Mouse (Mus musculus): ENCODE results near the gene Ell. TPM values are rescaled to one million over a fixed set of nuclear protein-coding genes. Genes with fewer than 3 reads are reported as not detected.

Gene Ell
- polyA plus RNA-seq, 1 experiment from 2014 or later: 18.8 TPM

DNA sequence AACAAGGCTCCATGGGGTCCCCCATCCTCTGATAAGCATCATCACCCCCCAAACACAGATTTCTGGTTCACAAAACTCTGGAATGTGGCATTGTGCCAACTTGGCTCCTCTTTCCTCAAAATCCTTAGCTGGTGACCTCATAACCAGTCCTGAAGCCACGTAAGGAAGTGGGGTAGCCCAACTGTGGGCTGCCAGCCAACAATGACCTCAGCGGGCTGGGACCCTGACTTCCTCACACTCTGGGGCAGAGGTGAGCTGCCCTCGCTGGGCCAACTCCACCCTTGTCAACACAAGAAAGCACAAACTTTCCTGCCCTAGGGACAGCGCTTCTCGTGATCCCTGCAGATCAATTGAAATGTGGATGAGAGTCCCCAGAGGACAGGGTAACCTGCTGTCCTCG is 94.8 kb downstream of the Ell start:
- Histone ChIP-seq H3K9me3 (no peaks in the 10 kb centered on the region), H3K4me1 (peaks cover 30% of the 10 kb centered on the region), H3K4me2 (no peak overlapping the region), H3K27me3 (peaks cover 27% of the 10 kb centered on the region), H3K4me3 (replicated peaks) (no peak overlapping the region), H3K36me3 (replicated peaks) (no peaks in the 10 kb centered on the region), H3K9ac (no peak overlapping the region), H3K27ac (no peak overlapping the region)
- WGBS: 69% methylated on average over 6 of the region's 6 CpGs
- ATAC-seq (ENCODE audit: low FRiP score): no peak

DNA sequence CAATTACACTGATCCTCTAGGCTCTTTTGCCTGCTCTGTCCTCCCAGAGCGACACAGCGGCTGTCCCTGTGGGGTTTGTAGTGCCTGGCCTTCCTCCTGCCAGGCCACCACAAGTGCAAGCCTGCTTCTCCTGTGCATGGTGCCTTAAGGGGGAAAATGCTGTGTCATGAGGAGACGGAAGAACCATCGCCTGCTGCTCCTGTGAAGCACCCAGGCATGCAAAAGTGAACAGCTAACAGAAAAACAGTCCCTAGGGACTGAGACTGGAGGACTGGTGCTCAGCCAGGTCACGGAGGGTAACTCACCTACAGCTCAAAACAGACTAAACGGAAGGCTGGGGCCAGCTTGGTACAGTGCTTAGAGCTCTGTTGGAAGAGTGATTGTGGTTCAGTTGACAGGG is 96.3 kb downstream of the Ell start:
- H3K27ac ChIP-seq: no peak overlapping the region
- no peak for ATAC-seq (ENCODE audit: low FRiP score)
- 79% methylated on average over 6 of the region's 6 CpGs for whole genome bisulfite sequencing

DNA sequence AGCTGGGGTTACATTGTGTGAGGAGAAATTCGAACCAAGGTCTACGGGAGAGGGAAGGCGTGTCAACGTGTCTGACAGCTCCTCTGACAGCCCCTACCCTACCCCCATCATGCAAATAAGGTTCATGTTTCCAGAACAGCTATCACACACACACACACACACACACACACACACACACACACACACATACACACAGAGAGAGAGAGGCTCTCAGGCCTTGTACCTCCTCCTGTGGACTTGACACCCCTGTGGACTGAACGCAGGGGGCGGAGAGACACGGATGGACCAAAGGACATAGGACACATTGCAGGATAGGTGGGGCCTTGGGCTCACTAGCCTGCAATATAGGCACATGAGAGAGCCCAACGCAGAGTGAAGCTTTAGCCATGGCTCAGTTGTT is 97.6 kb downstream of the Ell start:
- ATAC-seq (ENCODE audit: low FRiP score): no peak
- Histone ChIP-seq H3K27me3 (peaks cover 15% of the 10 kb centered on the region; the same call in 1 of the 2 replicates), H3K4me3 (replicated peaks) (no peak overlapping the region), H3K36me3 (replicated peaks) (no peaks in the 10 kb centered on the region), H3K4me1 (peaks cover 8% of the 10 kb centered on the region), H3K27ac (no peak overlapping the region), H3K4me2 (no peak overlapping the region), H3K9me3 (no peaks in the 10 kb centered on the region), H3K9ac (no peak overlapping the region)
- WGBS: 69% methylated on average over 8 of the region's 8 CpGs

More for the DNA sequence above, 96.3 kb downstream of the Ell start:
- Histone ChIP-seq H3K4me1 (peaks cover 16% of the 10 kb centered on the region), H3K9me3 (no peaks in the 10 kb centered on the region), H3K4me2 (no peak overlapping the region), H3K27me3 (peaks cover 27% of the 10 kb centered on the region), H3K9ac (no peak overlapping the region), H3K4me3 (replicated peaks) (no peak overlapping the region), H3K36me3 (replicated peaks) (no peaks in the 10 kb centered on the region)

DNA sequence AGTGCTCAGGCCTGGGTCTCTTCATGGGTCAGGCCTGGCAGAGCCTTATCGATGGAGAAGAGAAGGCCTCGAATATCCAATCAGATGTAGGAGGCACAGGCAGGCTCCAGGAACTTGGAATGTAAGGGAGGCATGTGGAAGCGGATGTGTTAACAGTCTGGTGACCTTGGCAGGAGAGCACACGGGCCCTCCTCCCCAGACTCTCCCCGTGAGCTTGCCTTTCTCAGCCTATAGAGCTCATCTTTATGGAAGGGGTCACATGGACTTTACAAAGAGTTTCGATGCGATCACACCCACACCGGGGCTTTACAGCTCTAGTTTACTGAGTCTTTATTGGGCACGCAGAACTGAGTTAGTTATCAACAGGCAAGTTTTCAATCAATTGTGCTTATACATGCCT is 99.5 kb downstream of the Ell start:
- Histone ChIP-seq H3K36me3 (replicated peaks) (no peaks in the 10 kb centered on the region), H3K9me3 (no peaks in the 10 kb centered on the region), H3K27ac (no peak overlapping the region), H3K27me3 (0 out of 2 replicates have a peak, but pooled peaks cover 5% of the 10 kb centered on the region), H3K4me3 (replicated peaks) (no peak overlapping the region), H3K4me2 (no peak overlapping the region), H3K4me1 (peaks cover 8% of the 10 kb centered on the region), H3K9ac (no peak overlapping the region)
- WGBS: 79% methylated on average over 9 of the region's 9 CpGs
- no peak for ATAC-seq (ENCODE audit: low FRiP score)

Other genes with a start within 250 kb of the Ell start
- 54.0 and 54.2 TPM in 2 replicates for gene Ddx49, start 237.0 kb upstream of the Ell start, polyA plus RNA-seq (2016; fragmentation: Nextera tagmentation; extraction: Ambion mirVana)
- gene Cope, start 236.9 kb upstream of the Ell start, polyA plus RNA-seq (2016; fragmentation: Nextera tagmentation; extraction: Ambion mirVana): 217 and 229 TPM in 2 replicates
- gene Cers1, start 223.7 kb upstream of the Ell start, polyA plus RNA-seq (2016; fragmentation: Nextera tagmentation; extraction: Ambion mirVana): 14.9 and 16.2 TPM in 2 replicates
- 1.8 and 4.2 TPM in 2 replicates for gene Gdf1, start 209.6 kb upstream of the Ell start, polyA plus RNA-seq (2016; fragmentation: Nextera tagmentation; extraction: Ambion mirVana)
- 26.9 and 29.5 TPM in 2 replicates for gene Upf1, start 186.2 kb upstream of the Ell start, polyA plus RNA-seq (2016; fragmentation: Nextera tagmentation; extraction: Ambion mirVana)
- 0.08 and 0.34 TPM in 2 replicates for gene Comp, start 165.9 kb upstream of the Ell start, polyA plus RNA-seq (2016; fragmentation: Nextera tagmentation; extraction: Ambion mirVana)
- 18.3 and 22.0 TPM in 2 replicates for gene Crtc1, start 99.9 kb upstream of the Ell start, polyA plus RNA-seq (2016; fragmentation: Nextera tagmentation; extraction: Ambion mirVana)
- 18.3 and 18.6 TPM in 2 replicates for gene Klhl26, start 62.5 kb upstream of the Ell start, polyA plus RNA-seq (2016; fragmentation: Nextera tagmentation; extraction: Ambion mirVana)
- 17.0 and 17.6 TPM in 2 replicates for gene Tmem59l, start 52.1 kb upstream of the Ell start, polyA plus RNA-seq (2016; fragmentation: Nextera tagmentation; extraction: Ambion mirVana)
- 1.6 and 2.8 TPM in 2 replicates for gene Crlf1, start 46.3 kb upstream of the Ell start, polyA plus RNA-seq (2016; fragmentation: Nextera tagmentation; extraction: Ambion mirVana)
- gene Rex1bd, start 32.7 kb upstream of the Ell start, polyA plus RNA-seq (2016; fragmentation: Nextera tagmentation; extraction: Ambion mirVana): 126 and 127 TPM in 2 replicates
- 692 and 734 TPM in 2 replicates for gene Uba52, start 28.7 kb upstream of the Ell start, polyA plus RNA-seq (2016; fragmentation: Nextera tagmentation; extraction: Ambion mirVana)
- 309 and 314 TPM in 2 replicates for gene Fkbp8, start 11.7 kb upstream of the Ell start, polyA plus RNA-seq (2016; fragmentation: Nextera tagmentation; extraction: Ambion mirVana)
- 45.6 and 50.8 TPM in 2 replicates for gene Kxd1, start 11.5 kb upstream of the Ell start, polyA plus RNA-seq (2016; fragmentation: Nextera tagmentation; extraction: Ambion mirVana)
- gene Isyna1, start 54.9 kb downstream of the Ell start, polyA plus RNA-seq (2016; fragmentation: Nextera tagmentation; extraction: Ambion mirVana): 101 and 107 TPM in 2 replicates
- 97.4 and 106 TPM in 2 replicates for gene Ssbp4, start 69.4 kb downstream of the Ell start, polyA plus RNA-seq (2016; fragmentation: Nextera tagmentation; extraction: Ambion mirVana)
- 0.31 and 0.45 TPM in 2 replicates for gene Lrrc25, start 76.7 kb downstream of the Ell start, polyA plus RNA-seq (2016; fragmentation: Nextera tagmentation; extraction: Ambion mirVana)
- 0.14 TPM in 1 of 2 replicates, not detected in the other for gene Gdf15, start 93.0 kb downstream of the Ell start, polyA plus RNA-seq (2016; fragmentation: Nextera tagmentation; extraction: Ambion mirVana)
- gene Pgpep1, start 120.9 kb downstream of the Ell start, polyA plus RNA-seq (2016; fragmentation: Nextera tagmentation; extraction: Ambion mirVana): 69.3 and 70.4 TPM in 2 replicates
- gene Lsm4, start 133.8 kb downstream of the Ell start, polyA plus RNA-seq (2016; fragmentation: Nextera tagmentation; extraction: Ambion mirVana): 259 and 275 TPM in 2 replicates
- 153 and 165 TPM in 2 replicates for gene Jund, start 159.5 kb downstream of the Ell start, polyA plus RNA-seq (2016; fragmentation: Nextera tagmentation; extraction: Ambion mirVana)
- gene Iqcn, start 164.0 kb downstream of the Ell start, polyA plus RNA-seq (2016; fragmentation: Nextera tagmentation; extraction: Ambion mirVana): 0.04 and 0.10 TPM in 2 replicates
- not detected in 2 replicates for gene Gm3336, start 179.1 kb downstream of the Ell start, polyA plus RNA-seq (2016; fragmentation: Nextera tagmentation; extraction: Ambion mirVana)
- gene Pde4c, start 184.3 kb downstream of the Ell start, polyA plus RNA-seq (2016; fragmentation: Nextera tagmentation; extraction: Ambion mirVana): 0.14 and 0.17 TPM in 2 replicates
- gene Rab3a, start 215.2 kb downstream of the Ell start, polyA plus RNA-seq (2016; fragmentation: Nextera tagmentation; extraction: Ambion mirVana): 87.8 and 95.4 TPM in 2 replicates
- 33.2 and 34.5 TPM in 2 replicates for gene Mpv17l2, start 221.5 kb downstream of the Ell start, polyA plus RNA-seq (2016; fragmentation: Nextera tagmentation; extraction: Ambion mirVana)
- 72.7 and 79.1 TPM in 2 replicates for gene Pik3r2, start 237.3 kb downstream of the Ell start, polyA plus RNA-seq (2016; fragmentation: Nextera tagmentation; extraction: Ambion mirVana)

Measured in forebrain, embryonic 12.5 days (tissue).